Mouse (Mus musculus): ENCODE results near the gene Habp4. TPM values are rescaled to one million over a fixed set of nuclear protein-coding genes. Genes with fewer than 3 reads are reported as not detected.

The Habp4 gene
- polyA plus RNA-seq, 1 experiment = 19.1 TPM

- H3K4me3 ChIP-seq (ENCODE audit: insufficient read depth, poor library complexity, severe bottlenecking) = no peak overlapping the region
- no peaks in the 10 kb centered on the region for H3K79me2 ChIP-seq (ENCODE audit: control insufficient read depth, insufficient read depth)
- H3K36me3 ChIP-seq (ENCODE audit: control insufficient read depth, insufficient read depth) = no peaks in the 10 kb centered on the region
- no peaks in the 10 kb centered on the region for H3K27me3 ChIP-seq (ENCODE audit: control insufficient read depth, insufficient read depth, insufficient read length)
- H3ac ChIP-seq (ENCODE audit: control insufficient read depth, insufficient read length, low read depth) = no peak overlapping the region
- no peak for TF ChIP-seq USF1 (IDR thresholded peaks at IDR 0.05; ENCODE audit: low read depth)
- TF ChIP-seq CEBPB (IDR thresholded peaks at IDR 0.05; ENCODE audit: low read depth) = no peak
- TF ChIP-seq CTCF (IDR thresholded peaks at IDR 0.05; ENCODE audit: control insufficient read depth, insufficient read depth, insufficient read length) = no peak
- TF ChIP-seq MYOD1 (IDR thresholded peaks at IDR 0.05; ENCODE audit: control insufficient read depth, insufficient read length, low read depth) = no peak
- no peak for TF ChIP-seq FOSL1 (IDR thresholded peaks at IDR 0.05; ENCODE audit: insufficient read depth, low read length, poor library complexity, severe bottlenecking)
- no peak for TF ChIP-seq MAX (IDR thresholded peaks at IDR 0.05)
- no peak for TF ChIP-seq MYOG (IDR thresholded peaks at IDR 0.05; ENCODE audit: control insufficient read depth, extremely low read depth, insufficient read length)
- no peaks in the 10 kb centered on the region for H3K79me3 ChIP-seq (ENCODE audit: low read depth)
Measured at GRCm38 (mm10) chr13:64226725-64227124, 65.1 kb downstream of the Habp4 start.

GRCm38 (mm10) chr13:64233139-64233538, 71.5 kb downstream of the Habp4 start:
- TF ChIP-seq MYOD1 (IDR thresholded peaks at IDR 0.05; ENCODE audit: control insufficient read depth, insufficient read length, low read depth) (no peak), MYOG (IDR thresholded peaks at IDR 0.05; ENCODE audit: control insufficient read depth, extremely low read depth, insufficient read length) (no peak), USF1 (IDR thresholded peaks at IDR 0.05; ENCODE audit: low read depth) (no peak), CEBPB (IDR thresholded peaks at IDR 0.05; ENCODE audit: low read depth) (no peak), MAX (IDR thresholded peaks at IDR 0.05) (no peak), CTCF (IDR thresholded peaks at IDR 0.05; ENCODE audit: control insufficient read depth, insufficient read depth, insufficient read length) (no peak), FOSL1 (IDR thresholded peaks at IDR 0.05; ENCODE audit: insufficient read depth, low read length, poor library complexity, severe bottlenecking) (no peak)
- H3K4me3 ChIP-seq (ENCODE audit: insufficient read depth, poor library complexity, severe bottlenecking) = no peak overlapping the region

DNA sequence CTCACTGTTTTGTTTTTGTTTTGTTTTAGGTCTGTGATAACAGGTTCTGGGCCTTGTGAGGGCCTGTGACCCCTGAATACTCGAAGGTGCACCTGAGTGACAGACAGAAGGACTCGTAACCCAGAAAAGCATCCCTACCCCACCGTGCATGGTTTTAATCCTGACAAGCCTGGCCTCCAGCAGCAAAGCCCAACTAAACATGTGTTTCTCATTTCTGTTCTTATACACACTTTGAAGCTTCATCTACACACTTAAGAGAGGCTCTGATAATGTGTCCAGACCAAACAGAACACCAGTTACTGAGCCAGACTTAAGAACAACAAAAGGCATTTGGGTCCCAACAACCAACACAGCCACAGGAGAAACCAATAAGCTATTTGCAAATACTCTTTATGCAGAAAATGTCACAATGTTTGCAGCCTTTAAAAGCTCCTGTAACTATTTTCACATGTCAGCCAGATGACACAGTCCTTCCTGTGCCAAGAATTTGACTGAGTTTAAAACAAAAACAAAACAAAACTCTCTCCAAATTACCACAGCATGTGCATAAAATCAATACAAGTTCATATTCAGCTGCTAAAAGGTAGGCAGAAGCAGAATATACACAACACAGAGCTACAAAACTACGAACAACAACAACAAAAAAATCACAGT, 73.6 kb downstream of the Habp4 start:
- no peaks in the 10 kb centered on the region for H3K27me3 ChIP-seq (ENCODE audit: control insufficient read depth, insufficient read depth, insufficient read length)
- H3K79me3 ChIP-seq (ENCODE audit: low read depth) = no peaks in the 10 kb centered on the region
- H3K79me2 ChIP-seq (ENCODE audit: control insufficient read depth, insufficient read depth) = no peaks in the 10 kb centered on the region
- H3K4me3 ChIP-seq (ENCODE audit: insufficient read depth, poor library complexity, severe bottlenecking) = no peak overlapping the region
- H3K36me3 ChIP-seq (ENCODE audit: control insufficient read depth, insufficient read depth) = no peaks in the 10 kb centered on the region
- TF ChIP-seq MYOD1 (IDR thresholded peaks at IDR 0.05; ENCODE audit: control insufficient read depth, insufficient read length, low read depth) (no peak), MAX (IDR thresholded peaks at IDR 0.05) (no peak), CTCF (IDR thresholded peaks at IDR 0.05; ENCODE audit: control insufficient read depth, insufficient read depth, insufficient read length) (no peak), USF1 (IDR thresholded peaks at IDR 0.05; ENCODE audit: low read depth) (no peak), MYOG (IDR thresholded peaks at IDR 0.05; ENCODE audit: control insufficient read depth, extremely low read depth, insufficient read length) (no peak), FOSL1 (IDR thresholded peaks at IDR 0.05; ENCODE audit: insufficient read depth, low read length, poor library complexity, severe bottlenecking) (no peak), CEBPB (IDR thresholded peaks at IDR 0.05; ENCODE audit: low read depth) (no peak)
- H3ac ChIP-seq (ENCODE audit: control insufficient read depth, insufficient read length, low read depth) = no peak overlapping the region

More at GRCm38 (mm10) chr13:64233139-64233538, 71.5 kb downstream of the Habp4 start:
- Histone ChIP-seq H3K27me3 (ENCODE audit: control insufficient read depth, insufficient read depth, insufficient read length) (no peaks in the 10 kb centered on the region), H3K79me2 (ENCODE audit: control insufficient read depth, insufficient read depth) (no peaks in the 10 kb centered on the region), H3K79me3 (ENCODE audit: low read depth) (no peaks in the 10 kb centered on the region), H3ac (ENCODE audit: control insufficient read depth, insufficient read length, low read depth) (no peak overlapping the region), H3K36me3 (ENCODE audit: control insufficient read depth, insufficient read depth) (no peaks in the 10 kb centered on the region)

DNA sequence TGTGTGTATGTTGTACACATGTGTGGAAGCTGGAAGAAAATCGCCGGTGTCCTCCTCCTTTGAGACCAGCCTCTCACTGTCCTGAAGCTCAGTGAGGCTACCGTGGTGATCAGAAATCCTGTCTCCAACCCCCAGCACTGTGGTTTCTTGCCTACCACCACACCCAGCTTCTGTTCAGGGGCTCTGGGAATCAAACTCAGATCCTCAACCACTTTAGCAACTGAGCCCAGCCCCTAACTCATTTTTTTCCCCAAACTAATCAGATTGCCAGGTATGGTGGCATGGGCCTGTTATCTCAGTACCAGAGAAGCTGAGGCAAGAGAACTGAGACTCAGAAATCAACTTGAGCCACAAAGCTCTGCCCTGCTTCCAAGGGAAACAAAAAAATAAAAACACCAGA, 74.2 kb downstream of the Habp4 start:
- Histone ChIP-seq H3ac (ENCODE audit: control insufficient read depth, insufficient read length, low read depth) (no peak overlapping the region), H3K27me3 (ENCODE audit: control insufficient read depth, insufficient read depth, insufficient read length) (no peaks in the 10 kb centered on the region), H3K36me3 (ENCODE audit: control insufficient read depth, insufficient read depth) (no peaks in the 10 kb centered on the region), H3K79me2 (ENCODE audit: control insufficient read depth, insufficient read depth) (no peaks in the 10 kb centered on the region), H3K4me3 (ENCODE audit: insufficient read depth, poor library complexity, severe bottlenecking) (no peak overlapping the region), H3K79me3 (ENCODE audit: low read depth) (no peaks in the 10 kb centered on the region)
- TF ChIP-seq CTCF (IDR thresholded peaks at IDR 0.05; ENCODE audit: control insufficient read depth, insufficient read depth, insufficient read length) (no peak), FOSL1 (IDR thresholded peaks at IDR 0.05; ENCODE audit: insufficient read depth, low read length, poor library complexity, severe bottlenecking) (no peak), MYOG (IDR thresholded peaks at IDR 0.05; ENCODE audit: control insufficient read depth, extremely low read depth, insufficient read length) (no peak), MAX (IDR thresholded peaks at IDR 0.05) (no peak), USF1 (IDR thresholded peaks at IDR 0.05; ENCODE audit: low read depth) (no peak), CEBPB (IDR thresholded peaks at IDR 0.05; ENCODE audit: low read depth) (no peak)

Other genes starting within 250 kb of the Habp4 start
- gene Hsd17b3, start 72.6 kb upstream of the Habp4 start, polyA plus RNA-seq (2012; fragmentation: generic; extraction: Trizol) = not detected
- 2.1 TPM for gene Slc35d2, start 32.5 kb upstream of the Habp4 start, polyA plus RNA-seq (2012; fragmentation: generic; extraction: Trizol)
- 7.1 TPM for gene Zfp367, start 8.6 kb upstream of the Habp4 start, polyA plus RNA-seq (2012; fragmentation: generic; extraction: Trizol)
- gene Cdc14b, start 113.5 kb downstream of the Habp4 start, polyA plus RNA-seq (2012; fragmentation: generic; extraction: Trizol) = 4.7 TPM
- 8.3 TPM for gene Aaed1, start 150.9 kb downstream of the Habp4 start, polyA plus RNA-seq (2012; fragmentation: generic; extraction: Trizol)
- gene Ctsl, start 209.1 kb downstream of the Habp4 start, polyA plus RNA-seq (2012; fragmentation: generic; extraction: Trizol) = 462 TPM